Mouse (Mus musculus): ENCODE results near the gene Defb25.

- TF ChIP-seq CTCF (IDR thresholded peaks at IDR 0.05; ENCODE audit: low read depth, low read length) (no peak), POLR2A (IDR thresholded peaks at IDR 0.05; ENCODE audit: borderline replicate concordance, low read depth, low read length) (no peak)
These were observed 30.2 kb upstream of the Defb25 start for GRCm38 (mm10) chr2:152652901-152653620.

Data from bone marrow macrophage, adult 2 months (primary cell).